Mouse (Mus musculus) forebrain, embryonic 13.5 days (tissue): ENCODE results near the gene Aatk. TPM values are rescaled to one million over a fixed set of nuclear protein-coding genes. Genes with fewer than 3 reads are reported as not detected.

Source experiments
- microRNA counts: library from miRNA; unstranded; fragments of <30 nt; microRNA quantifications from one replicate; lab custom pipeline; 2016
- microRNA-seq: library from miRNA; unstranded; fragments of <30 nt; microRNA quantifications from one replicate; pipeline ENCODE4, GENCODE M21; 2016
- polyA plus RNA-seq: library from polyadenylated mRNA; unstranded; fragments of >200 nt; fragmentation: Nextera tagmentation; extraction: Ambion mirVana; gene quantifications from 2 replicates; pipeline ENCODE4 v1.2.1, GENCODE M21; 2015

Gene Aatk
- polyA plus RNA-seq, 1 experiment from 2014 or later = 6.8 TPM

MicroRNA genes within 50 kb of the gene (microRNA counts, 519-probe panel; counts per million panel counts)
- 3,174 counts per million, percentile 68 among the panel's probes with 10 or more counts for microRNA mmu-miR-338-3p (lab: Ali Mortazavi, UCI)
- 177 counts per million, percentile 53 among the panel's probes with 10 or more counts for microRNA mmu-miR-338-5p (lab: Ali Mortazavi, UCI)

Small RNA genes within 50 kb of the gene (microRNA-seq; reads per million reads assigned to microRNA genes)
- gene Gm25948 = not detected
- gene Mir3065 = not detected
- gene Mir338 = not detected

Other genes starting within 250 kb of the Aatk start
- 91.9 and 103 TPM in 2 replicates for gene Chmp6, start 133.7 kb downstream of the Aatk start, polyA plus RNA-seq
- 14.2 and 15.0 TPM in 2 replicates for gene Baiap2, start 104.4 kb downstream of the Aatk start, polyA plus RNA-seq
- gene Cep131, start 39.7 kb upstream of the Aatk start, polyA plus RNA-seq = 26.9 and 28.8 TPM in 2 replicates
- gene Tepsin, start 51.6 kb upstream of the Aatk start, polyA plus RNA-seq = 18.0 and 19.0 TPM in 2 replicates
- gene Ndufaf8, start 51.8 kb upstream of the Aatk start, polyA plus RNA-seq = 59.2 and 60.5 TPM in 2 replicates
- gene Slc38a10, start 104.2 kb upstream of the Aatk start, polyA plus RNA-seq = 76.8 and 92.2 TPM in 2 replicates
- 17.2 TPM in 2 replicates for gene Bahcc1, start 185.8 kb upstream of the Aatk start, polyA plus RNA-seq